Mouse (Mus musculus) bone marrow, adult 2 months (tissue): ENCODE measurements around the gene Mob3a.

Experiments used
- CTCF ChIP-seq: fragments of 200-500 bp; IDR thresholded peaks from 2 replicates; pipeline ENCODE4 v1.5.1; 2011; ENCODE audit warnings: low read length, control low read depth; ENCODE audit not compliant: control insufficient read depth, insufficient read depth
- POLR2A ChIP-seq: fragments of 200-500 bp; IDR thresholded peaks from 2 replicates; pipeline ENCODE4 v1.6.1; 2011; ENCODE audit warnings: low read depth, mild to moderate bottlenecking, control low read depth, low read length, borderline replicate concordance; ENCODE audit not compliant: control insufficient read depth

DNA sequence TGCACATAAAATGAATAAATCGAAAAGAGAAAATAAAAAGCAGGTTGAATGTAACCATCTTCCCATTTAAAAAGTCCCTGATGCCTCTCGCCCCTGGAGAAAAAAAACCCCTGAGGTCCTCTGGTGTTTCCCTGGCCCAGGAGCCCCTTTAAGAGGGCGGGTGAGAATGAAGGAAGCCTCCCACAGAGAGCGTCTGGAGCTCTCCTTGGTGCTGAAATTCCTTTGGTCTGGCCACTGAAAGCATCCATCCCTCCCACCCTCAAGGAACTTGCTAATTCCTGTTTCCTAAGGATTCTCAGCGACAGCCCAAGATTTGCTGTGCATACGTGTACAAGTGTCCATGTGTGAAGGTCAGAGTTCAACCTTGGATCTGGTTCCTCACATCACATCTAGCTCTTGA is 46.8 kb upstream of the Mob3a start:
- TF ChIP-seq CTCF (no peak), POLR2A (no peak)
